Mouse (Mus musculus) lung, adult 18-20 months (tissue): ENCODE results near the gene Rpp14.

Experiments used
- DNase-seq, 2 experiments: peaks; one replicate each; pipeline ENCODE4 v3.0.0; 2022; ENCODE audit warnings: mixed read lengths in 2 of 2

Gene Rpp14

GRCm38 (mm10) chr14:8080165-8080679, at the start of gene Rpp14:
Rpp14 (plus strand) TSS chr14:8080367.
- DNase-seq, result peak; percentile 93 to 94

- no peak for DNase-seq
These were observed 49.6 kb upstream of the Rpp14 start for GRCm38 (mm10) chr14:8030535-8030934.

GRCm38 (mm10) chr14:8032087-8032944, 47.9 kb upstream of the Rpp14 start:
- no peak for DNase-seq

GRCm38 (mm10) chr14:8034561-8034960, 45.6 kb upstream of the Rpp14 start:
- no peak for DNase-seq

- no peak for DNase-seq
These were observed 44.2 kb upstream of the Rpp14 start for GRCm38 (mm10) chr14:8035951-8036350.

GRCm38 (mm10) chr14:8036406-8036805, 43.8 kb upstream of the Rpp14 start:
- no peak for DNase-seq

GRCm38 (mm10) chr14:8038150-8038549, 42.0 kb upstream of the Rpp14 start:
- no peak for DNase-seq

- DNase-seq, result peak; percentile 46 to 48
These were observed 41.2 kb upstream of the Rpp14 start for GRCm38 (mm10) chr14:8038791-8039448.

- DNase-seq, result no peak
These were observed 40.0 kb upstream of the Rpp14 start for GRCm38 (mm10) chr14:8040179-8040578.

- no peak for DNase-seq
These were observed 39.1 kb upstream of the Rpp14 start for GRCm38 (mm10) chr14:8040911-8041678.

GRCm38 (mm10) chr14:8042120-8042519, 38.0 kb upstream of the Rpp14 start:
- DNase-seq, result no peak

- DNase-seq, result no peak
These were observed 37.6 kb upstream of the Rpp14 start for GRCm38 (mm10) chr14:8042577-8042976.

- DNase-seq, result no peak
These were observed 35.8 kb upstream of the Rpp14 start for GRCm38 (mm10) chr14:8044330-8044729.

- DNase-seq, result no peak
These were observed 35.4 kb upstream of the Rpp14 start for GRCm38 (mm10) chr14:8044786-8045185.

- DNase-seq, result no peak
These were observed 34.9 kb upstream of the Rpp14 start for GRCm38 (mm10) chr14:8045187-8045846.

GRCm38 (mm10) chr14:8046839-8047238, 33.3 kb upstream of the Rpp14 start:
- no peak for DNase-seq

- DNase-seq, result no peak
These were observed 30.8 kb upstream of the Rpp14 start for GRCm38 (mm10) chr14:8049334-8049733.

- no peak for DNase-seq
These were observed 28.3 kb upstream of the Rpp14 start for GRCm38 (mm10) chr14:8051869-8052268.

- DNase-seq, result no peak
These were observed 27.5 kb upstream of the Rpp14 start for GRCm38 (mm10) chr14:8052661-8053060.

GRCm38 (mm10) chr14:8054310-8055102, 25.7 kb upstream of the Rpp14 start:
- DNase-seq, result peak; percentile 55 to 75

- DNase-seq, result no peak
These were observed 24.1 kb upstream of the Rpp14 start for GRCm38 (mm10) chr14:8056076-8056475.

GRCm38 (mm10) chr14:8059938-8060337, 20.2 kb upstream of the Rpp14 start:
- no peak for DNase-seq
